Mouse (Mus musculus): ENCODE measurements around the gene Gm8909. TPM values are rescaled to one million over a fixed set of nuclear protein-coding genes. Genes with fewer than 3 reads are reported as not detected.
"Not testable (repeated sequence)": the region's sequence is repeated elsewhere in the genome, so short reads cannot be mapped to it uniquely, and the experiment has no call there.

Gm8909 gene
- polyA plus RNA-seq, 1 experiment from 2014 or later = 15.3 TPM

DNA sequence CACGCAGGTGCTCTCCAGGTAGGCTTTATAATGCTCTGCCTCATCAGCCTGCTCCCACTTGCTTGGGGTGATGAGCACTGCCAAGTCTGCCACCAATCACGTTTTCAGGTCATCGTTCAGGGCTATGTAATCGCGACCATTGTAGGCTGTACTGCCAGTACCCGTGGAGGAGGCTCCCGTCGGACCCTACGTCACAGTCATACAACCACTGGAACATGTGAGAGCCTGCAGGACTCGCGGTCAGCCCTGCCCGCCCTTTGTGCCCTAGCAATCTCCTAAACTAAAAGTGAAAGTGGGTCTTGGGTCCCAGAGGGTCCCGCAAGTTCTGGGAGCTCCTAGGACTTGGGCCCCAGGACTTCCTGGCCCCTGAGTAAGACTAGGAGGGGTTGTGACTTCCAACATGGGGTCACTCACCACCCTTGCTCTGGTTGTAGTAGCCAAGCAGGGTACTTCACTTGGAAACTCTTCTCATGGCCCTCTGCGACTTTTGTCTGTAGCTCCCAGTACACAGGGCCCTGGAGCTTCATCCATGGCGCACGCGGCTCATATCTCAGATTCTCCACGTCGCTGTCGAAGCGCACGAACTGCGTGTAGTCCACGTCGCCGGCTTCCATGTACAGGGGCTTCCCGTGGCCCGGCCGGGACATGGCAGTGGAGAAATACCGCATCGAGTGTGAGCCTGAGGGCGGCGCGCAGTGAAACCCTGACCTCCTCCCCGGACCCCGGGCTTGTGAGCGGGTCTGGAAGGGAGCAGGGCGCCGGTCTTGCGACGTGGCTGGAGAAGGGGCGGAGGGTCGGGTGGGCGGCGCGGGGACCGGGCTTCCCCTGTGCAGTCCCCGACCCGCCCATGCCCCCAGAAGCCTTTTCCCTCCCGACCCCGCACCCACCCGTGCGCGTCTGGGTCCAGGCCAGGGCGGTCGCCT is 6.9 kb downstream of the Gm8909 start:
- DNase-seq (ENCODE audit: low spot score) = no peak

DNA sequence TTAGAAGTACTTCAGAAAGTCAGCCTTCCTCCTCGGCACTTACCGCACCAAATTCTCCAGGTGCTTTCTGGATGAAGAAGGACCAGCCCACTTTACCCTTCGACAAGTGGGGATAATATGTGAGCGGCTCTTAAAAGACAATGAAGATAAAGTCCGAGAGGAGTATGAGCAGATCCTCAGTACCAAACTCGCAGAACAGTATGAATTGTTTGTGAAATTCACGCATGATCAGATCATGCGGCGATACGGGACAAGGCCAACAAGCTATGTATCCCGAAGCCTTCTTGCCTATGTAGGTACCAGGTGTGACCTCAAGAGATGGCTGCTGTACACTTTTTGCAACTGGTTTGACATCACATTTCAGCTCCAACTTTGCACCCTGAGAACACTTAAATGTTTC is 10.1 kb downstream of the Gm8909 start:
- DNase-seq (ENCODE audit: low spot score) = not testable (repeated sequence)

DNA sequence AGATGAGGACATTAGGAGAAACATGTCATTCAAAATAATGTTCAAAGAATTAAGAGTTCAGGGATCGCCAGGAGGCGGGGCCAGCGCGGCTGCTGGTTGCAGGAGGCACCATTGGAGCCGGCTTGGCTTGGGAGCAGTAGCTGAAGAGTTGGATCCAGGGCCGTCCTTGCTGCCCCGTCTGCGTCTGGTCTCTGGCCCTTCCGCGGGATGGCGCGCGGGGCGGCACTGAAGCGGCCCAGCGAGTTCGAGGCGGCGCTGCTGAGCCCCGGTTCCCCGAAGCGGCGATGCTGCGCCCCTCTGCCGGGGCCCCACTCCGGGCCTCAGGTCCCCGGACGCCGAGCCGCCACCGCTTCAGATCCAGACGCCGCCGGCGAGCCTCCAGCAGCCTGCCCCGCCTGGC is 10.6 kb downstream of the Gm8909 start:
- peak; percentile 30 for DNase-seq (ENCODE audit: low spot score)

DNA sequence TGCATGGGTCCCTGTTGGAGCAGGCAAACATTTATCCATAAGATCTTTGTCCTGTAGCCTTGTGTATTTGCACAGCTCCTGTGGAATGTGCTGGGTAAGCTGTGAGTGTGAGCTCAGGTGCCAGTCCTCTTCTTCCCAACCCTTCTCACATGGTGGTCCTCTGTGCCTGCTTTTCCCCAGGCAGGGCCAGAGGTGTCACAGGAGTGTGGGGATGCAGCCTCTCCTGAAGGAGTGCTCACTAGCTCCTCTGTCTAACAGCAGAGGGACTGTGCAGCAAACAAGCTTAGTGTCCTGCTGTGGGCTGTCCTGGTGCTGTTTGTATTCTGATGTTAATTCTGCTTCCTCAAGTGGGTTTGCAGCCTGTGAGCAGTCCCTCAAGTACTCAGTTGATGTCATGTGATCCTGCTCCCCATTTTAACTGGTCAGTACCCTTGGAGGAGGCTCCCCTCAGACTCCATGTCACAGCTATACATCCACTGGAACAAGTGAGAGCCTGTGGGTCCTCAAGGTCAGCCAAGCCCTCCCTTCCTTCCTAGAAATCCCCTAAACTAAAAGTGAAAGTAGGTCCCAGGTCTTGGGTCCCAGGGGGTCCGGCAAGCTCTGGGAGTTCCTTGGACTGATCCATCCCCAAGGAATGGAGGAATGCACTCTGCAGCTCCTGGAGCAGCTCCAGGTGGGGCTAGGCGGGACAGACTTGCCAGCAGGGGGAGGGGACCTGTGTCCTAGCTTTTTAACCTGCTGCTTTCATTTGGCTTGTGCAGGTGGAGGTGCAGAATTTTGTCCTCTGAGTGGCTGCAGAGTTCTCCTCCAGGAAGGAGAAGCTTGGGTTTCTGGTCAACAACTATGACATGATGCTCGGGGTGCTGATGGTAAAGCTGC is 13.8 kb downstream of the Gm8909 start:
- DNase-seq (ENCODE audit: low spot score) = no peak

DNA sequence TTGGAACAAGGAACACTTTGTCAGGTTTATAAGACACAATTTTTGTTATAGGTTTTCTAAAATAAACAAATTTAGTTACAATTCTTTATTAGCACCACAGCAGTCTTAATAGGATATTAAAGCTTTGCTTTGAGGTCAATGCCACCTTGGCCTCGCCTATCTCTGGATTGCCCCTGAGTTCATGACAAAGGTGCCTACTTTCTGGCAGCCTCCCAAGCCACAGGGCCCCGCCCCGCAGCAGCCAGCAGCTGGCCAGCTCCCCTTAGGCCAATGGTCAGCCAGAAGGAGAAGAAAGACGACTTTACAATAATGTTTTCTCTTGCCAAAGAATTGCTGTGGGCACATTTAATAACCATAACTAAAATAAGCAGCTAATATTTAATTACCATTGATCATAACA is 17.1 kb downstream of the Gm8909 start:
- DNase-seq (ENCODE audit: low spot score) = not testable (repeated sequence)

DNA sequence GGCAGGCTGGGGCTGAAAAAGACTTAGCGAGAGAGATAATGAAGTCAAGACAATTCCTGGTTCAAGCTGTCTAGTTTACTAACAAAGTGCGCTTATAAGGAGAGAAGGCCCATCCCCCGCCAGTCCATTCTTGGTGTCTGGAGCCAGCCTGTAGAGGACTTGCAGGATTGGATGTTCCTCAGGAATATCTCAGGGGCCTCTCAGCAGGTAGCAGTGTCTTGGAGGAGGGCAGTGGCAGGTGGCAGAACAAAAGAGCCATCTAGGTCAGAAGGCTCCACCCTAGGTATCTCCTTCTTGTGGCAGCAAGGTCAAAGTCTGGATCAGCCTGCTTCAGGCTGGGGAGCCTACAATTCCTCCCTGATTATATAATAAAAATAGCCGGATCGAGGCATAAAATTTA is 19.9 kb downstream of the Gm8909 start:
- DNase-seq (ENCODE audit: low spot score) = not testable (repeated sequence)

DNA sequence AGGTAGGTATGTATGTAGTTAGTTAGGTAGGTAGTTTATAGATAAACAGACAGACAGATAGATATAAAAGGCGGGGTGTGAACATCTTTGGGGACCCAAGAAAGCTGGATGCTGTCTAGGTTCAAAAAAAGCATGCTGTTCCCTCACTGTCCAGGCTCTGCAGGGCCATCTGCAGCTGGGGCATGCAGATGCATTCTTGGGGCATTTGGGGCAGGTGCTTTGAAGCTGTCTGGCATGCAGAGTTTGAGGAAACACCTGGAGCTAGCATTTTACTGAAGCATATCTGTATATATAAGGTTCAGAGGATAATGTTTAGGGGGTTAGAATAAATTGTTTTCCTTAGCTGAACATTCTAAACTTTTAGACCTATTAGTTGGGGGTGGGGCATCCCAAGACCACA is 21.4 kb downstream of the Gm8909 start:
- DNase-seq (ENCODE audit: low spot score) = peak; percentile 31

DNA sequence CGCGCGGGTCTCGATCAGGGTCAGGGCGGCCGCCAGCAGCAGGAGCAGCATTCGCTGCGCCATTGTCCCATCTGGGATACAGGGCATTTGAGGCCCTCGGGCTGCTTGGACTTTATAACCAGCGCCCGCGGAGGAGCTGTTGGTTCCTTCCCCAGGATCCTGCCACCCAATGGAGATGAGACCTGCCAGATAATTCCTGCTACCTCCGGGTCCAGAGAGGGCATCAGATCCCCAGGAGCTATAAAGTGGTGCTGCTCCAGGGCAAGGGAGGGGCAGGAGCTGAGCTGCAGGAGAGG is 22.5 kb downstream of the Gm8909 start:
- not testable (repeated sequence) for DNase-seq (ENCODE audit: low spot score)

DNA sequence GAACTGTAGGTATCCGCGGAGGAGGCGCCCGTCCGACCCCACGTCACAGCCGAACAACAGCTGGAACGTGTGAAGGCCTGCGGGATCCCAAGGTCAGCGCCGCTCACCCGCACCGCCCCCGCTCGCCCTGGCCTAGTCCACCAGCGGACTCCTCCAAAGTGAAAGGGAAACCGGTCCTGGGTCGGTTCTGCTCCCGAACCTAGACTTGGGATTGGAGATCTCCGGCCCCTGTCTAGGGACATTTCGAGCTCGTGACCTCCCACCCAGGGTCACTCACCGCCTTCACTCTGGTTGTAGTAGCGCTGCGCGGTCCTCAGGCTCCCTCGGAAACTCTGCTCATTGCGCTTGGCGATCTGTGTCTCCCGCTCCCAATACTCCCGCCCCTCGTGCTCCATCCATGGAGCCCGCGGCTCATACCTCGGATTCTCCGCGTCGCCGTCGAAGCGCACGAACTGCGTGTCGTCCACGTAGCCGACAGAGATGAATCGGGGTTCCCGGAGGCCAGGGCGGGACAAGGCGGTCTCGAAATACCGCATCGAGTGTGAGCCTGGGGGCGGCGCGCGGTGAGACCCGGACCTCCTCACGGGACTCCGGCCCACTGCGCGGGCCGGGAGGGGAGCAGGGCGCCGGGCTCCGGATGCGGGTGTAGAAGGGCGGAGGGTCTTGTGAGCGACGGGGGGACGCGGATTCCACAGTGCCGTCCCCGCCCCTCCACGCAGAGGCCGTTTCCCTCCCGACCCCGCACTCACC is 23.1 kb downstream of the Gm8909 start:
- DNase-seq (ENCODE audit: low spot score) = peak; percentile 41

DNA sequence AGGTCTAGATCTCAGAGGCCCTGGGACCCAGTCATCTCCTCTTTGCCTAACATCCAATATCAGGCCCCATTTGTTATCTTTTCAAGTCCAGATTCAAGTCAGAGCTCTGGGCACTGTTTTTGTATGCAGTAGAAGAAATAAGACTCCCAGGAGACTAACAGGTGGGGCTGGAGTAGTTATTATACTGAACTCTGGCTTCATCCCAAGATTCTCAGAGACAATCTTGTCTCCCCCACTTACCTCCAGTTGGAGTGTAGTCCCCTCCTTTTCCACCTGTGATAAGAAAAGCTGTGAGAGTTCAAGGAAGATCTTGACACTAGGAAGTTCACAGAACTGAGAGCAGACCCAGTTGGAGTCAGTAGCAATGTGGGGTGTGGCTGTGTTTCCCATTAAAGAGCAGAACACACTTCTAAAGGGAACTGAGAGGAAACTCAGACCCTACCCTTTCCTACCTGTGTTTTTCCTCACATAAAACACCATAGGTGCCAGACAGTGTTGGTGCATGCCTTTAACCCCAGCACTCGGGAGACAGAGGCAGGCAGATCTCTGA is 32.0 kb downstream of the Gm8909 start:
- not testable (repeated sequence) for DNase-seq (ENCODE audit: low spot score)

DNA sequence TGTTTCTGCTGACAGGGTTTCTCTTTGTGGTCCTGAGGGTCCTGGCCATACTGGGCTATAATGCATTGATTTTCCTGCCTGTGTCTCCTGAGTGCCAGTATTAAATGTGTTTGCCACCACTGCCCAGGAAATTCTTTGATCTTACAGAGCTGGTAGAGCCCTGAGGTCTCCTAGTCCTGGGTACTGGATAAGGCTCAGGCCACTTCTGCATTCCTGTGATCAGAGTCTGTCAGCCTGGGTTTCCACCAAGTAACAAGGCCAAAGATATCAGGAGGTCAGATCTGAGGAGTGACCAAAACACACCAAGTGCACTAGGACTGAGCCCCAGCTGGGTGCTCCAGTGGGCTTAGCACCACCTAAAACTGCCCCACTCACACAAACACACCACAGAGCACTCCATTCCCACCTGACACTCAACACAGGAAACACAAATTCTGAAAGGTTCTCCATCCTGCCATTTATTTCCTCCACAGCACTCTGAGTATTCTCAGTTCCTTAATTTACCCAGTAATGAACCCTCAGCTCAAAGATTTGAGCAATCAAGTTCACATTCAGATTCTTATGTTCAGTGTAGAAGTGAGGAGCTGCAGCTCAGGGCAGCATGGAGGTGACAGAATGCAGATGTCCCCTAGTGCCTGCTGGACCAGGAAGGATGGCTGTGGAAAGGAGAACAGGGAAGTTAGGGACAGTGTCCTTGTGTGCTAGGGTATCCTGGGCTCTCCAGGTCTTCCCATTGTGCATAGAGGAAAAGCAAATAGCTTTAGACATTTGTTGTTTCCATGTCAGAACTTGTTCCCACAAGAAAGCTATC is 32.7 kb downstream of the Gm8909 start:
- not testable (repeated sequence) for DNase-seq (ENCODE audit: low spot score)

DNA sequence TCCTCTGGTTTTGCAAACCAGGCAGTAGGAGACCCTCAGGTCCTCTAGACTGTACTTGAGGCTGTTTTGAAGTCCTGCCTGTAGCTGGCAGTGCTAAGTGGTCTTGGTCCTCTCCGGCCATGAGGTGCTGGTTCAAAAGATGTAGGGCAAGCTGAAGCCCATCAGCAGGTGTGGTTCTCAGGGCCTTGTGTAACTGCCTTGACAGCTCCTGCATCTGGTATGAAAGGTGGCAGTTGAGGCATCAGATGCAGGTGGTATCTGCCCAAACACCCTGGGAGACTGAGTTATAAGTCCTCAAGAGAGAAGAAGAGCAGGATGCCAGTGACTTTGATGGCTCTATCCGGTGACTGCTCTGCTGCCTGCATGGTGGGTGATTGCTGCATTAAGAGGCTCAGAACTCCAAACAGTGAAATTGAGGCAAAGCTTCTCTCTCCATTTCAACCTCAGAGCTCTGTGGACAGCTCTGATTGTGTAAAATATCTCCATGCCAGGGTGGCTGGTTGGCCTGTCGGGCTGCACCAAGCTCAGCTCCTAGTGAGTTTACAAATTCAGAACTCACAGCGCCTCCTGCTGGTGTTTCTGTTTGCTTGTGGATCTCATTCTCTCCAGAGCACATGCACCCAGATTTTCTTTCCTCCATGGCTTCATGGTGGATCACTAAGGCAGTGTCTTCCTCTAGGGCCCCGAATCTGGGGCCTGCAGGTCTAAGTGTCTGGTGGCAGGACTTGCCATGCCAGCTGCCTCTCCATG is 36.6 kb downstream of the Gm8909 start:
- peak; percentile 76 for DNase-seq (ENCODE audit: low spot score)

DNA sequence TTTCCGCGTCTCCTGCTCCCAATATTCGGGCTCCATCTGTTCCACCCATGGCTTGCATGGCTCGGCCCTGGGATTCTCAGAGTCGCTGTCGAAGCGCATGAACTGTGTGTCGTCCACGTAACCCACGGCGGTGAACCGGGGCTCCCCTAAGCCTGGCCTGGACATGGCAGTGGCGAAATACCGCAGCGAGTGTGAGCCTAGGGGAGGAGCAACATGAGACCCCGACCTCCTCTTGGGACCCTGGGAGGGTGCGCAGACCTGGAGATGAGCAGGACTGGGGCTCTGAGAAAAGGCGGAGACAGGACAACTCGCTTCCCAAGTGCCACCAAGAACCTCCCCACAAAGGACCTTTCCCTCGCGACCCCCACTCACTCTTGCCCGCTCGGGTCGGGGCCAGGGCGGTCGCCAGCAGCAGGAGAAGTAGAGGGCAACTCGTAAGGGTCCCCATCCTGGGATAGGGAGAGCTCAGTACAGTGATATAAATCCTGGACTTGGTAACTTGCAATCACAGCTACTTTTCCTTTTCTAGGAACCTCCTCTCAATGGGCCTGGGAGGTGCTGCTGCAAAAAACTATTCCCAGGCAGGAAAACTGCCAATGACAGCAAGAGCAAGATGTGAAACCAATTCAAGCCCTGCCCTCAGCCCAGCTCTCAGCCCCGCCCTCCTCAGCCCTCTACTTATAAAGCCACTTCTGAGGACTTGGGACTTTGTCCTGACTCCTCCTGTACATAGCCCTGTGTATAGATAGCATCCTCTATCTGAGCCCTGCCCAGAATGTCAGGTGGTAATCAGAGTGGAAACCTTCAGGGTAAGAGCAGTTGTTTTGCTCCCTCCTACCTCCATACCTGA is 39.1 kb downstream of the Gm8909 start, which contains the start of gene Gm7030:
Gene Gm7030 (minus strand): TSS at position 458 of the 850 bp plus-strand sequence.
- not testable (repeated sequence) for DNase-seq (ENCODE audit: low spot score)

DNA sequence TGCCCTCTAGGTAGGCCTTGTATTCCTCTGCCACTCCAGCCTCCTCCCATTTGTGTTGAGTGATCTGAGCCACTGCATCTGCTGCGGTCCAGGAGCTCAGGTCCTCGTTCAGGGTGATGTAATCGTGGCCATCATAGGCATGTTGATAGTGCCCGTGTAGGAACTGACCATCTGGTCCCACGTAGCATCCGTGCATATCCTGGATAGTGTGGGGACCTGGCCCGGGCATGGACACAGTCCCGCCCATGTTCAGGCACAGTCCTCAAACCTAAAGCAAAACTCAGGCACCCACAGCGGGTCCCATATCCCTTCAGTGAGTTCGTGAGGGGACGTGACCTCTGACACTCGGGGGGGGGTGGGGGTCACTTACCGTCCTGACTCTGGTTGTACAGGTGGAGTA is 39.8 kb downstream of the Gm8909 start:
- not testable (repeated sequence) for DNase-seq (ENCODE audit: low spot score)

DNA sequence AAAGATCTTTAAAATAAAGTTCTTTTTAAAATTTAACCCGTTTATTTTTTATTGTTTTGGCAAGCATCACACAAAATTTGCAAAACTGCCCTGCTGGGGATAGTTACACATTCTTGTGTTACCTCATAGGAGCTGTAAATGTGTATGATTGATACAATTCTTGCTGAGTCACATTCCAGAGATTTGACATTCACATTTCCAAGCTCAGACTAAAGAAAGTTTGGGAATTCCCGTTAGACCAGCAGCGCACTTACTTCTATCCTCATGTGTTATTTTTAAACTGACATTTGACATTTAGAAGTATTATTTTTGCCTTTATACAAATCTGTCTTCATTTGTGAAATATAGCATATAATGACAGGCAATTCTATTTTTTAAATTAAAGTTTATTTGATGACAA is 44.2 kb downstream of the Gm8909 start:
- DNase-seq (ENCODE audit: low spot score) = not testable (repeated sequence)

DNA sequence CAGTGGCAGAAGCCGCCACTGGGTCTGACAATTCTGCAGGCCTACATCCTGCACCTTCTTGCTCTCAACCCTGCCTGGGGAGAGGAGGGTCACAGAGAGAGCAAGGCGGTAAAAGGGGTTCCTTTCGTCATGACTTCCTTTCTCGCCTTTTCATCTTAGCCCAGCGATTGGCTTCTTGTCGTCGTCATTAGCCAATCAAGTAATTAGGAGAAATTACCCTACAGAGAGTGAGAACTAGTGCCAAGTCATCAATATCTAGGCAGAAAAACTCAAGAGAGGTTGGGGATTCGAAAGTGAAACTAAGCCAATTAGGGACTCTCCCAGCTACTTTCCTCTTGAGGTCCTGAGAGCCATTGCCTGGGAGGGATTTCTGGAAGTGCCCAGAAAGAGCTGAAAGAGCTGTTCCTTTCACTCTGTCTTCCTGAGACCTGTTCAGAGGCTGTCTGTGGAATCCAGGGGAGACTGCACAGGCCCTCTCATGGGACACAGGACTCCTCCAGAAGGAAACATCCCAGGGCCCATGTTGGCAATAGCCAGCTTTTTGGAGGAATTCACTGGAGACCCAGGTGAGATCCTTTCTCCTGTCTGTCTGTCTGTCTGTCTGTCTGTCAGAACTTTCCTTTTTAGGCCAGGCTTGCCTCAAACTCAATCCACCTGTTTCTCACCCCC is 46.9 kb downstream of the Gm8909 start, which contains the start of gene Gm19684:
Gene Gm19684 (plus strand): TSS at position 327 of the 669 bp plus-strand sequence.
- peak; percentile 94 for DNase-seq (ENCODE audit: low spot score)

DNA sequence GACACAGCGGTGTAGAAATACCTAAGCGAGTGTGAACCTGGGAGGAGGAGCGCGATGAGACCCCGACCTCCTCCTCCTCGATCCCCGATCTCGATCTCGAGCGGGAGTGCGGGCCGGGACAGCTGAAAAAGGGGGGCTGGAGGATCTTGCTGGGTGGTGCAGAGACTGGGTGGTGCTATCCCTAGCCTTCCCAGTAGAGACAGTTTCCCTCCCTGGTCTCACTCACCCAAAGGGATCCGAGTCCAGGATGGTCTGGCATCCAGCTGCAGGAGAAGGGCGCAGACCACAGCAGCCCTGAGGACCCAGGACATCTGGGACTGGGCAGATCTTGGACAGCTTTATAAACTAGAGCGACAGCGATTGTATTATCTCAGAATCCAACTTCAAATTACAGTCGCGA is 47.5 kb downstream of the Gm8909 start:
- not testable (repeated sequence) for DNase-seq (ENCODE audit: low spot score)

DNA sequence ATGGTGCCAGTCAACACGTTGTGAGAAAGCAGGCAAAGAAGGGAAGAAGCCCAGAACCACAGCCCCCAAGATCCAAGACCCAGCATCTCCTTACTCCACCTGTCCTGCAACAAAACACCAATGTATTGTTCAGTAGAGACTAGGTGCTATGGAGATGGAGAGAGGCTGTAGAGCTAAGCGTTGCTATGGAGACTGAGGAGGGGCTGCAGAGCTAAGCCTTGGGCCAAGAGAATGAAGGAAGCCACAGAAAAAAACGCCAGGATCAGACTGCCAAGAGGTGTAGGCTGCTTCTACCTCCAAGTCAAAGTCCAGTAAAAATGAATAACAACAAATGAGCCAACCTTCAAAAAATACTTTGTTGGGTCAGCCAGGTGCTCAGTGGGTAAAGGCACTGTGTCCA is 51.8 kb downstream of the Gm8909 start:
- DNase-seq (ENCODE audit: low spot score) = not testable (repeated sequence)

All from thymus, postnatal 0 days (tissue).